Mouse (Mus musculus) kidney, adult 8-10 months (tissue): ENCODE results near the gene Gm3543.
"Not testable (repeated sequence)": the region's sequence is repeated elsewhere in the genome, so short reads cannot be mapped to it uniquely, and the experiment has no call there.

ENCODE experiments used
- DNase-seq, 2 experiments: peaks; one replicate each; pipeline ENCODE4 v3.0.0; 2022

Gene Gm3543

DNA sequence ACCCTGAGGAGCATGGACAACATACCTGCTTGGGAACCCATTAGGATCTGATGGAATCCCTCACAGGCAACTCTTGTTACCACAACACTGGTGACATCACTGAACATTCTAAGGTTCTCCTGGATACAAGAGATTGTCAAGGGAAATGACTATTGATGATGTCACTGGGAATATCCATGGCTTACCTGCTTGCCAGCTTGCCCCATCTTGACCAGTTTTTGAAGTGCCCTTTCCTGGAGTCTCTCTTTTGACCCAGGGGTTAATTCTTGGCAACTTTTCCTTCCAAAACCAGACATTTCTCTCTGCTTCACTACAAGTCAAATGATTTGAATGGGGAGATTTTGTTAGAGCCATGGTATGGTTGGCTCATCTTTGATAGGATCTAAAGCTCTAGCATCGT lies at the start of gene Gm3543:
Gene Gm3543 (minus strand): TSS at position 101 of the 400 bp plus-strand sequence.
- not testable (repeated sequence) for DNase-seq

DNA sequence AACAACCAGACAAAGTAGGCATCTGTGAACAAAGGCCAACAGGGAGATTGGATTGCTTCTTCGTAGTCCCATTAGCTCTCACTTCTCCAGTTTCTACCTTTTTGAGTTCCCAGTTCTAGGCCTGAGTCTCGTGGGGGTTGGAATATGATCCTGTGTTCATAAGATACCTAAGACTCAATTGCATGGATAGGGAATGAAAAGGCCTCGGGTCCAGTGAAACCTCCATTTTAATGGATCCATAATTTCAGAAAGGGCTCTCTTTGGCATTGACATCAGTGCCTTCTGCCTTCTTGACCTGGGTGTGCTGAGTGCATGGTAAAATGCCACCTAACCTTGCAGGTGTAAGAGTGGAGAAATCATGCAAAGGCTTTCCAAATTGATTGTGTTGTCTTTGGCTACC lies 14.5 kb downstream of the Gm3543 start:
- DNase-seq = not testable (repeated sequence)

- not testable (repeated sequence) for DNase-seq
Observed at GRCm38 (mm10) chr14:41967827-41968226, 15.3 kb downstream of the Gm3543 start, which contains the start of gene Gm6401. Gene Gm6401 (minus strand): TSS chr14:41967927.

GRCm38 (mm10) chr14:41964095-41964494 lies 19.0 kb downstream of the Gm3543 start:
- DNase-seq = not testable (repeated sequence)

GRCm38 (mm10) chr14:41943695-41944094 lies 39.4 kb downstream of the Gm3543 start, which contains the start of gene 1700024B05Rik:
Gene 1700024B05Rik (plus strand): TSS chr14:41943995.
- DNase-seq = not testable (repeated sequence)
